Mouse (Mus musculus): ENCODE measurements around the gene Insyn1.
A peak's percentile ranks its signal among the peaks of the same experiment; 100 is the strongest.

Gene Insyn1

DNA sequence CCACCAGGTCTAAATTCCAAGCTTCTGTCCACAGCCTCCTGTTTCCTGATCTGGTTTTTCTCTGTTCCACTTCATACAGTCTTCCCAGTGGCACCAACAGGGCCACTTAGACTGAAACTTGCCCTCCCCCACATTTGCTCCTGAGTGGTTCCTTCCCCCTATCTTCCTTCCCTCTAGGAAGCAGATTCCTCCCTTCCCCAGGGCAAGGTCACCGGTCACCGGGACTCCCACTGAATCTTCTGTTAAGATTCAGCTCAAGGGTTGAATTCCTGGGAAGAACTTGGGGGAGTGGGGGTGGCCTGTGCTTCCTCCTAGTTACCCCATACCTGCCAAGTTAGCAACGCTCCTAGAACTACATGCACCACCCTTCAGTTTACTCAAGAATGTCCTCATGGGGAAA lies 1.3 kb upstream of the Insyn1 start:
- DNase-seq (ENCODE audit: low read depth, low spot score): peak; percentile 77

DNA sequence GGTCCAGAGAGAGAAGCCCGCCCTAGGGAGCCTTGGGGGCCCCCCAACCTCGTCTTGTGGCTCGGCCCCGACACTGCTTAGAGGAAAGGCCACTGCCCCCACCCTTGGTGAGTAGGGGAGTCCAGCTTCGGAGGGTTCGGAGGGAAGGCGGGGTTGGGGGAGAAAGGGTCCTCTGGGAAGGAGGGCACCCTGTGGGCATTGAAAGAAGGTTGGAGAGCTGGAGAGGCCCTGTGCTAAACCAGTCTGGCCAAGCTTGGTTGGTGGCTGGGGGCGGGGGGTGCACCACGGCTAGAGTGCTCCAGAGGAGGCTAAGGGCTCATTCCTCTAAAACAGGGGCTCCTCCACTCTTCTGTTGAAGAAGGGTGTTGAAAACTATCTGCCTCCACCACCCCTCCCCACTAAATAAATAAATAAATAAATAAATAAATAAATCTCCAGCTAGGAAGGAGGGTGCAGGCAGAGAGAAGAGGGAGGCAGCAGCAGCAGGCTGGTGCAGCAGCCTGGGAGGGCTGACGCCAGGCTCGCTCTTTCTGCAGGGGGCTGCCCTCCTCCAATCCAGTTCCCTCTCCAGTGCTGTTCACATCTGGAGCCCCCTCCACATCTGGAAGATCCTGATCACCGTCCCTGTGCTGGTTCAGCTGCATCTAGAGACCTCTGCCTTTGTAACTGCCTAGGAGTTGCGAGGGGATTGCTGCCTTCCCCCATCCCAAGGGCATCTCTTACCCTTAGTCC lies 896 bp downstream of the Insyn1 start:
- no peak for DNase-seq (ENCODE audit: low read depth, low spot score)

DNA sequence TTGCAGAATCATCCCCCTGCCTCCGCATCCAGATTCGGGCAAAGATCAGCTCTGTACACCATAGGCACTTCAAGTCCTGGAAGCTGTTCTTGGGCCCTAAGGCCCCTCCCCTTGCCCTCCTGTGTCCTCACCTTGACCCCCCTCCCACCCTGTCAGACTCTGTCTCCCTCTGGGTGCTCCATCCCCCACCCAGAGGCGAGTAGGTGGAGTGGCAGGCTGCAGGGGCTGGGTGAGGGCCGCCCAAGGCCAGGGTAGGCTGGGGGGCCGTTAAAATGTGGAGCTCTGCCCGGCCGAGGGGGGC lies 1.4 kb downstream of the Insyn1 start:
- DNase-seq (ENCODE audit: low read depth, low spot score): peak; percentile 22

DNA sequence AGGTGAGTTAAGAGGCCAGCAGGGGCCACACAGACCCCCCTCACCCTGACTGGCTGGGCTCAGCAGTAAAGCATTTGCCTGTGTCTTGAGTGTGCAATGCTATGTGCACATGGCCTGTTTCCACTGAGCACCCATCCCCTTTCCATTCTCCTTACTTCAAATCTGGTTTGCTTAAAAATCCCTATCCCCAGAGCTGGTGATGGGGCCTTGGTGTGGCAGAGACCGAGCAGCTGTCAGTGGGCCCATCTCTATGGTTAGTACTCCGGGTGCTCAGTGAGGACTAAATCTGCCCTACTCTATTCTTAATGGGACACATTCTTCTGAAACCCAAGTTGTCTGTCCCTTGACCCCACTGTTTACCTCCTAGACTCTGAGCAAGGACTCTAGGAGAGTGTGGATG lies 2.0 kb downstream of the Insyn1 start:
- DNase-seq (ENCODE audit: low read depth, low spot score): no peak

DNA sequence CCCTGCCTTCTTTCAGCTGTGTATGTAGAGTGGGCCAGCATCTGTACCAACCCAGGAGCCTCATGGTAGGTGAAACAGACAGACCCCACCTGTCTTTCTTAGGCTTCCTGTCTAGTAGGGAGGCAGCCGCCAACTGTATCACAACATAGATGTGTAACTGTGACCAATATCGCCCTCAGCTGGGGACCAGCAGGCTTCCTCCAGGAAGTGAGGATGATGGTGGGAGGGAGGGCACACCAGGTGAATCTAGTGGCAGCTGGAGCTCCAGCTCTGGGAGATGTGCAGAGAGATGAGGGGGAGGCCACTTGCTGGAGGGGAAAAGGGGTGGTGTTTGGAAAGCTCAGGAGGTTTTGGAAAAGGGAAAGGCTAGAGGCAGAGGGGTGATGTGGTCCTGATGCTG lies 6.6 kb downstream of the Insyn1 start:
- no peak for DNase-seq (ENCODE audit: low read depth, low spot score)

DNA sequence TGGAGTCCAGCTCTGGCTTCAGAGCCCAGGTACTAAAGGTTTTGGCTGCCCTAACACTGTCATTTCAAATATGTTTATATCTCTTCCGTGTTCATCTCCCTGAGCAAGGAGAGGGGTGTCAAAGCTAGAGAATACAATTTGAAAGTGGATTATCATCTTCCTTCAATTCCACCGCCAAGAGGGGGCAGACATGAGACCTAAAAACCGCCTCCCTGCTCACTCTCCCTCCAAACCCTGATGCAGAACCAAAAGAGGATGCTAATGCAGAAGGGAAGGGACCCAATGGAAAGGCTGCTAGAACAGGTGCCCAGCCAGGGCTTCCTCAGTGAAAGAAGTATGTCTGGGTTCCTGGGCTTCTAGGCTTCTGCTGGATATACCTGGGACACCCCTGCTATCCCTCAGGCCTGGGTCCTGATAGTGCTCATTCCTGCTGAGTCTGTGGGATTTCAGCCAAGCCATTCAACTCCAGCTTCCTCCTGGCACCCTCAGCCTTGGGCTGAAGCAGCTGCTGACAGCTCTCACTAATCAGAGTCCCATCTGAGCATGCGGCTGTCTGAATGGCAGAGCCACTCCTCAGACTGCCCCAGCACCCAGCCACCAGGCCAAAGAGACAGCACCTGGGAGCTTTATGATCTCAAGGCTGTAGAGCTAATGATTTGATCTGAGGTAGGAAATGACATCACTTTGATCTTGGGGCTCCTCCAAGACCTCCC lies 8.2 kb downstream of the Insyn1 start:
- peak; percentile 20 for DNase-seq (ENCODE audit: low read depth, low spot score)

DNA sequence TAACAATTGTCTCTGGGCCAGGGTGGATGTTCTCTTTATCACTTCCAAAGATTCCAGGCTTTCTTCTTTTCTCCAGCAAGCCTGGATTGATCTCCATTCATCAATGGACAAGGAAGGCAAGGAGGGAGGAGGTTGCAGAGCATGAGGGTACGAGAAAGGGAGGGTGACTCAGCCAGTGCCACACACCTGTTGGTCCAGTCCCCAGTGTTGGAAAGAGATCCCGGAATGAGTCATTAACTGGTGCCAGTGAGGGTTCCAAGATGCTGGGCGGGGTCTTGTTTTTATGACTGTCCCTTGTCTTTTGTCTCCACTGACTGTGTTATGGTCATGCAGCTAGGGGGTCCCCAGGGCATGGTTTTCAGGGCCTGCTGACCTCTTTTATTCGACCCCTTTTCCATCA lies 9.5 kb downstream of the Insyn1 start:
- no peak for DNase-seq (ENCODE audit: low read depth, low spot score)

DNA sequence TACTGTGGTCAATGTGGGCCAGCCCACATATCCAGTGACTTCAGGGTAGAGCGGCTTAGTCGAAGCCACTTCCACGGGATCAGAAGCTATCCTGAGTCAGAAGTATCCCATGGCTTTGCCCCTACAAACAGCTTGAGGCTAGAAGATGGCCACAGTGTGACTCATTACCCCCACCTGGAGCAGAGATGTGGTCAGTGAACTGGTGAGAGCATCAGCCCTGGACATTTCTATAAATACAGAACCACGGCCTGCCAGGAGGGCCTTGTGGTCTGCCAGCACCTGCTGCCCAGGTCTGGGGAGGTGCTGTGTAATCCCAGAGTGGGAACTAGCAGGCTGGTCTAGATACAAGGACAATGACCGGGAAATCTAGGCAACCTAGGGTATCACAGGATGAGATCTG lies 12.5 kb downstream of the Insyn1 start:
- DNase-seq (ENCODE audit: low read depth, low spot score): no peak

DNA sequence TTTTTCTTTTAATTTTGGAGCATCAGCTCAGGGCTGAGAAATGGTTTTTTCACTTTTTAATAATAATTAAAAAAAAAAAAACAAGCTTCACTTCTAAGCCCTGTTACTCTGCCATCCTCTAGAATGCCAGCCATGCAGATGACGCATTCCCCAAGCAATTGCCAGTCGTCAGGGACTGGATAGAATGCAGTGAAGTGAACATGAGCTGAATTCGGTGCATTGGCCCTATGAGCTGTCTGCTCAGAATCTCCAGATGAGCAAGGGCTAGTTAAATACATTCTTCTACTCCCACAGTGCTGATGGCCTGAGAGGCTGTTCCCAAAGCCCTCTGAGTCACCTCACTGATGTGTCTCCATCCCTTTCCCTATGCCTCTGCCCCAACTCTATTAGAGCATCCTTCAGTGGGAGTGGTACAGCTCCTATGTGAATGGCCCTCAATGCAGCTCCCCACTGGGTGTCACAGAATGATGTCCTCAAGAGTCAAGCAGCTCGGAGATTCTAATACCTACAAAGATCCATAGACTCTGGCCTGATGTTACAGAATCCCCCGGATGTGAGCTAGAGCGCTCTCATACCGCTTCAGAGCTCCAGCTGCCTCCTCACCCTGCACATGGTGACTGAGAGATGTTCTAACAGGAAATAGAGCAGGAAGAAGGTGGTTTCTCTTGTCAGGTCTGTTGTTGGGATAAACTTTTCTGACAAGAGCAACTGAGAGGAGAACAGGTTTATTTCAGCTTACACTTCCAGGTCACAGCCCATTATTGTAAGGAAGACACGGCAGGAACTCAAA lies 19.0 kb downstream of the Insyn1 start:
- no peak for DNase-seq (ENCODE audit: low read depth, low spot score)

DNA sequence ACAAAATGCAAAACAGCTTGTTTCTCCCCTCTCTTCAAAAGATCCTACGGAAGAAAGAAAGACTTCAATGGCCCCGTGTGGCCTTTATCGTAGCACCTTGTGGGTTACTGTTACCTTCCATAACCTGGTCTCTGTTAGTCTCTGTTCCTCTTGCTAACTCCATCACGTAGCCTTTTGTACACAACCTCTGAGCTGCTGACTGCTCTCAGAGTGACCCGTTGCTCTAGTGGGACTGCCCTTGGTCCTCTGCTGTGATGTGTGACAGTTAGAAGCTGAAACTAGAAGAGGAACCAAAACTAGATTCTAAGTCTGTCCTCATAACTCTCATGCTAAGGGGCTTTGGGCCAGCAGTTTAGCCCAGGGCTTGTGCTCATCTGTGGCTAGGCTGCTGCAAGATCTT lies 22.0 kb downstream of the Insyn1 start:
- no peak for DNase-seq (ENCODE audit: low read depth, low spot score)

DNA sequence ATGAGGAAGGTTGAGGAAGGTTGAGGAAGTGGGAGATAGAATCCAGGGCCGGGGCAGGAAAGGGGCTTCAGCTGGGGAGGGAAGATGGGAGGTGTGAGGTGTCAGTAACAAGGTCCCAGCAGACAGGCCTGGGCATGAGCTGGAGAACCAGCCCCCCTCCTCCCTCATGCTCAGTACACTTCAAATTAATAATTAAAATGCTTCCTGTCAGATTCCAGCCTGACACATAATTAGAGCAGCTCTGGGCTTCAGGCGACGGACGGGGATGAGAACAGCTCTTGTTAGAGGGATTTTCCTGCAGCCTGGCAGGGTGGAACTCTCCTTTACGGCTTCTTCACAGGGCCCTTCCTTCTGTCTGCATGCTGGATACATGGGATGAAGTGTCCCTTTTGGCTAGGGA lies 25.3 kb downstream of the Insyn1 start:
- DNase-seq (ENCODE audit: low read depth, low spot score): no peak

DNA sequence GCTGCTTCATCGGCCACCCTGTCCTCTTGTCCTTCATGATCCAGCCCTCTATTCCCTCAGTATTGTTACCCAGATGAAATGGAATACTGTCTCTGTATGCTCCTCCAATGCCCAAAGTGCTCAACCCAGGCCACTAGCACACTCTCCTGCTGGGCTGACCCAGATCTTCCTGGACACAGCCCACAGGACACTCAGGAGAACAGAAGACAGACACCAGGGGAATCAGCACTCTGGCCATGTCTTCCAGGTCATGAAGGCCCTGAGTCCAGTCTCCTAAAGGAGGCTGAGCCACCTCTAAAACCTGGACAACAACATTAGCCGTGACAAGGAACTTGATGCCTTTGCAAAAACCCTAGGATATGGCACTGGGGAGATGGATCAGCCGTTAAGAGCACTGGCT lies 28.1 kb downstream of the Insyn1 start:
- DNase-seq (ENCODE audit: low read depth, low spot score): no peak

DNA sequence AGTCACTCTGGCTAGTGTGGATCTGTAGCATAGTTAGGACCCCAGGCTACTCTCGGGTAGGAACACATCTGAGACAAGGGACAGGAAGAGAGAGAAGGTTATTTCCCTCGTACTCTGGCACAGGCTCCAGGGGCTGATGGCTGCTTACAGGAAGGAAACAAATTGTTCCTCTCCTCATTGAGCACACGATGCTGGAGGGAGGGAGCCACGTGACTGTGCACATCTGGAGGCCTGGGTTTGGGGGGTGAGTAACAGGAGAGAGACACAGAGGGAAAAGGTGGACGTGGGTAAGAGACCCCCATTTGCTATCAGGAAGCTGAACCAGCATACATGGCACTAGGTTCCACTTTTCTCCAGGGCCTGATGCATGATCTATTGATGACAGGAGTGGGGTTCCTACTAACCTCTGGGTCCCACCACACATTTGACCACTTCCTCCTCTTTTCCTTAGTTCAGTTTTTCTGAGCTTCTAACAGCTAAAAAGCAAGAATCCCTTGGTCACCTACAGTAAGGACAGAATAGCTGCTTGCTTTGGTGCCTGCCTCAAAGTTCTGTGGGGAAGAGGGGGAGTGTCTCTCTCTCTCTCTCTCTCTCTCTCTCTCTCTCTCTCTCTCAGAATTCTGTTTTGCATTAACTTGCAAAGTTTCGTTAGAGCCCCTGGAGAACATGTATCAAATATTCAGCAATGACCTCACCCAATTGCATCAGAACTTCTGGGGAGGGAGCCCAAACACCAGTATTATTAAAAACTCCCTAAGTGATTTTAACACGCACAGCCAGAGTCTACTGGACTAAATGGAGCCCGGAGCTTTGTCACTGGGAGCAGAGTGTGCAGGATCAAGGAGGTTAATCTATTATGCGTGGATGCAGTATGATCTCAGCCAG lies 29.7 kb downstream of the Insyn1 start:
- DNase-seq (ENCODE audit: low read depth, low spot score): no peak

DNA sequence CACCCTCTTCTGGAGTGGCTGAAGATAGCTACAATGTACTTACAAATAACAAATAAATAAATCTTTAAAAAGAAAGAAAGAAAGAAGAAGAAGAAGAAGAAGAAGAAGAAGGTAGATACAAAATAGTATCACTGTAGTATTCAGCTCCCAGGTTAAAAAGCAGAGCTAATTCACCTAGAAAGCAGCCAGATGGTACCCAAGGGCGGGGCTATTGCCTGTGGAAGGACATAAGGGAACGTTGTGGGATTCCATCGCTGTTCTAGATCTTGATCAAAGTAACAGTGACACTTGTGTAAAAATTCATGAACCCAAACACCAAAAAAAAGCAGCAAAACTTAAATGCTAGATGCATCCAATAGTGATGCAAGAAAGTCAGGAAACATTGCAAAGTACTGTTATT lies 31.6 kb downstream of the Insyn1 start:
- DNase-seq (ENCODE audit: low read depth, low spot score): no peak

DNA sequence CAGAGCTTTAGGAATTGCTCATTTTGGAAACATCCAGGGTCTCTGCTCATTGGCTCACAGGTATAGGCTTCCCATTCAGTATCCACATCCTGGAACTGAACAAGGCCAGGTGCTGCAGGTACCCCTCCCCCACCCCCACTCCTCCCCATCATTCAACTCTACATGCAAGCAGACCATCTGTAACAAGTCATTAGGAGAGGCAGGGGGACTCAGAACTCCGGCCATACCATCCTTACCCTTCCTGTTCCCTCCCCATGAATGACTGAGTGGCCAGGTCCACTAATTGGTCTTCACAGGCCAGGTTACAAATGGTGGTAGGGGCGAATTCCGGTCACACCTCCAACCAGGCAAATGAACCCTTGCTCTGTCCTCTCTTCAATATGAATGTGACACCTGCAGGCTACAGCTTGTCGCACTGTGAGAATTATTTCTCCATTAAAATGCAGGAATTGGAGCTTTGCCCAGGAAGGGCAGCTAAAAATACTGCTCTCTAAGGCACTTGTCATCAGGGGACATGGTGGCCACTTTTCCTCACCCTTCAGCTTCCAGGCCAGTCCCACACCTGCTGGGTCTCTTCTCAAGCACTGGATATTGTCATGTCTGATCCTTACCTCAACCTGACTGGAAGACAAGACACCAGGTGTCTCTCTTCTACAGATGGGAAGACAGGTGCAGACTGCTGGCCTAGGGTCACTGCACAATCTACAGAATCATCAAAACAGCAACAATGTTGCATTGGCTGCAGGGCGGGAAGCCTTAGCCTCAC lies 32.6 kb downstream of the Insyn1 start:
- DNase-seq (ENCODE audit: low read depth, low spot score): no peak

DNA sequence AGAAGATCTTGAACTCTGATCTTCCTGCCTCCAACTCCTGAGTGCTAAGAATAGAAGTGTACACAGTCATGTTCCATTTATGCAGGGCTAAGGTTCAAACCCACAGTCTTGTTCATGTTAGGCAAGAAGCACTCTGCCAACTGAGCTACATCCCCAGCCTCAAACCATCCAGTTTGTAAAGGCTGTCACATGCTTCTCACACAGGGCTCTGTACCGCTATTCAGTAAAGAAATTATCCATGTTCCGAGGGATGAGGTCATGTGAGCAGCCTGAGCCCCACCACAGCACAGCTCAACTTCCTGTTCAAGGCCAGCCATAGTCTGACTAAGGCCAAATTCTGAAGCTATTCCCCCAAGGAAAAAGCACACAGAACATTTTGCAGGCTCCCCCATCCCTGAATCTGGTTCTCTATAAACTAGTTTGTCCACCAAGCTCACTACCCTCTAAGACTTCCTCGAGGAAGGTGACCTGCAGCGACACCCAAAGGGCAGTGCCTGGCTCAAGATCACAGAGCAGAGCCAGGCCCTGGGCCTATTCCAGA lies 33.5 kb downstream of the Insyn1 start:
- no peak for DNase-seq (ENCODE audit: low read depth, low spot score)

DNA sequence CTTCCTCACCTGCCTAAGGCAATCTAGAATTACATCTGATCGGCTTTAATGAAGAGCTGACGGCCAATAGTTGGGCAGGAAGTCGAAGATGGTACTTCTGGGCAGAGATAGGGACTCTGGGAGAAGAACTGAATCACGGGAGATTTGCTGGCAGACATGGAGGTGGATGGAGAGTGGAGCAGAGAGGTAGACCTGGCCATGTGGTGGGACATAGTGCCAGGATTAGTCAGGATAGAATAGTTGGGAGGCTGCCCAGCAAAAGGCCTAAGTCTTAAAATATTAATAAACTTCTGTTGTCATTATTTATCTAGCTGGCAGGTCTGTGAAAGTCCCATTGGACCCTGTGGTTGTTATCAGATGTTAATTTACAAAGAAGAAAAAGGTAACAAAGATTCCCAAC lies 36.7 kb downstream of the Insyn1 start:
- DNase-seq (ENCODE audit: low read depth, low spot score): no peak

DNA sequence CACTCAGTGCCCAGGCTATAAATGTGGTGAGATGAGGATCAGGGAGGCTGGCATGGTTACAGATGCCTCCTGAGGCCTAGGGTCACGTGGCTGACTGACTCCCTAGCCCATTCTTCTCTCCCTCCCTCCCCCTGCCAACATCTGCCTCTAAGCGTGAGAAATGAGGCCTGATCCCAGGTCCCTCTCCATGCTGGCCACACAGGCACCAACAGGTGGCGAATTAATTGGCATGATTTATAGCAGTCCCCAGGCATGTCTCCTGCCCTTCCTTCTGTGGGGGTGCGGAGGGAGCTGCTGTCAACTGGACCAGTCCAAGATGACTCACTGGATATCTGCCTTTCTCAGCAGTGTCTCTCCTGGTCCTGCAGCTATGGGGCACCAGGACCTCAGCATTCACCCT lies 39.4 kb downstream of the Insyn1 start:
- DNase-seq (ENCODE audit: low read depth, low spot score): no peak

DNA sequence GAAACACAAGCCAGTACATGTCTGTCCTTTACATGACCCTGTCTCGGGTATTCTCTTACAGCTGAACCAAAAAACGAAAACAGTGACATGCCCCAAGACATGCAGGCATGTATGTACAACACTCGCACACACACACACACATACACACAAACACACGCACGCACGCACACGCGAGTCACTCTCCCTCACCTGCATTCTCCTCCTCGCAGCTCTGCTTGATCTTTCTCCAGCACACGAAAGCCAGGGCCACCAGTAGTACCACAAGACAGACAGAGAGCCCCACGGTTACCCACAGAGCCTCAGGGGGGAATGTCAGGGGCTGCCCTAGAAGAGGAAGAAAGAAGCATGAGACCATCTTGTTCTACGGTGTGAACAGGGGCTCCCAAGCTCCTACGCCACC lies 42.0 kb downstream of the Insyn1 start:
- DNase-seq (ENCODE audit: low read depth, low spot score): no peak

DNA sequence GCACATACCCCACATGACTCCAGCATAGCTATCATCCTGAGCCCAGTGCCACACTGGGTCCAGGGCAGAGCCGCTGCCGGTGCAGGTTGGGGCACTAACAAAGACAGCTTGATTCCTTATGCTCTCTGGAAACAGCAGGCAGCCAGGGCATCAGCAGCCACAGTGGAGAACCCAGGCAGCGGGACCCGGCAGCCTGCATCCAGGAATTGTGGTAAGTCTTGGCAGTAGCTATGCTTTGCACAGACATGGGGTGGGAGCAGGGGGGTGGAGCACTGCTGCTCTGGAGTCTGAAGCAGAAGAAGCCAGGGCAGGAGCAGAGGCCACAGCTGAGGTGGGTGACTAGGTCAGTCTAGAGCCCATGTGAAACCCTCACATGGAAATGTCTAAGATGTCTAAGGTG lies 43.8 kb downstream of the Insyn1 start:
- no peak for DNase-seq (ENCODE audit: low read depth, low spot score)

DNA sequence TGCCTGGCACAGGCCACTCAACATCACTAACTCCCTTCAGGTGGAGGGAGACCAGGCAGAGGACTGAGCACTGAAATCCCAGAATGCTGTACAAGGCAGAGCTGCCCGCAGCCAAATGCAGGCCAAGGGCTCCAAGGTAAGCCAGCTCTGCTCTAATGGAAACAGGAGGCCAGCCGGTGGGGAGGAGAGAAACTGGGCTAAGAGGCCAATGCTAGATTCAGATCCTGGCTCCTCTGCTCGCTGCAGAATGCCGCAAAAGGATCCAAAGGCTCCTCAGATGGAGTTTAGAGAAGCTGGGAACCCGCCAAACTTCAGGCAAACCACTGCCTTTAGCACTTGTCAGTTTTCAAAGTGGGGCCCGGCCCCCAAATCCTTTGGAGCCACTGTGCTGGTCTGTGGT lies 44.9 kb downstream of the Insyn1 start:
- DNase-seq (ENCODE audit: low read depth, low spot score): no peak

Measured in R1 (cell line).